Mouse (Mus musculus) heart, postnatal 0 days (tissue): ENCODE results near the gene Samd5.

Experiments used
- CTCF ChIP-seq: IDR thresholded peaks from 2 replicates; pipeline ENCODE4 v1.5.1; 2016; ENCODE audit warnings: antibody characterized with exemption, control low read depth, low read depth
- EP300 ChIP-seq: IDR thresholded peaks from 2 replicates; pipeline ENCODE4 v1.6.1; 2016; ENCODE audit warnings: antibody characterized with exemption, low read depth

DNA sequence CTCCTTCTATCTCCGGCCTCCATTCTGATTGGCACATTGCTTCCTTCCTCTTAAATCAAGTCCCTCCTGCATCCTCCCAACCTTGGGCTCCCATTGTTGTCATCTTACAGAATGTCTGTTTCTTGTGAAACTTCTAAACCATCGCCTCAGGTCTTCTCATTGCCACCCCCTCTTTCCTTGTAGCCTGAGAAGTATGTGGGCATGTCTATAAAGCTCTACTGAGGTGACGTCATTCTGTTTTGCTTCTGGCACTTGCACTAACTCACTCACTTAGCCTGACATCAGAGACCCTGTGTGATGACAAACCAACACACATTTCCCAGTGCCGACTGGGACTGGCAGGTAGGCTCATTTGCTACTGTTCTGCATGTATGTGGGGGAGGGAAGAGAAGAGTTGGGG lies 100.9 kb downstream of the Samd5 start:
- TF ChIP-seq EP300 (no peak), CTCF (no peak)
